Mouse (Mus musculus) megakaryocyte, embryonic 14.5 days (primary cell): ENCODE results near the gene Aoah.

Experiments used
- FLI1 ChIP-seq: IDR thresholded peaks from 2 replicates; pipeline ENCODE4 v1.6.1; 2012; ENCODE audit warnings: low read length, inconsistent platforms, mixed read lengths
- GATA1 ChIP-seq: IDR thresholded peaks from 3 replicates; pipeline ENCODE4 v1.6.1; 2012; ENCODE audit warnings: mixed read lengths, low read length, inconsistent platforms, borderline replicate concordance

DNA sequence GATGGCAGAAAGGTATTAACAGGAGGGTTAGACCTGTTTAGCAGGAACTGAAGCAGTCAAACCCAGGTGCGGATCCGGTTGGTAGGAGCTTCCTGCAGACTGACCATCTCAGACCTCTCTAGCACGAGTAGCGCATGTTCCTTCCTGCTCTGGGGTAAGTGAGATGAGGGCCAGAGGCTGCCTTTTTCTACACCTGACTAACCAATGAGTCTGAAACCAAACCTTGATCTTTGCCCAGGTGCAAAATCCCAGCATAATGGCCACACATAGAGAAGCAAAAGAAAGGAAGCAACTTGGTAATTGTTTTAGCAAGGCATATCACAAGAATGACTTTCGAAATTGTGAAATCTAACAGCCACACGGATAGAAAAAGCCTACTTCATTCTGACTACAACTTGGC, 9.9 kb upstream of the Aoah start:
- TF ChIP-seq GATA1 (no peak), FLI1 (no peak)
